Mouse (Mus musculus): ENCODE results near the gene Npepps.

Gene Npepps

GRCm38 (mm10) chr11:97185704-97186614 lies 94.5 kb downstream of the Npepps start:
- no peak for DNase-seq (ENCODE audit: low spot score)

GRCm38 (mm10) chr11:97184875-97185274 lies 95.6 kb downstream of the Npepps start:
- DNase-seq (ENCODE audit: low spot score) = no peak

- DNase-seq (ENCODE audit: low spot score) = no peak
These were observed 98.0 kb downstream of the Npepps start for GRCm38 (mm10) chr11:97182446-97182845.

DNA sequence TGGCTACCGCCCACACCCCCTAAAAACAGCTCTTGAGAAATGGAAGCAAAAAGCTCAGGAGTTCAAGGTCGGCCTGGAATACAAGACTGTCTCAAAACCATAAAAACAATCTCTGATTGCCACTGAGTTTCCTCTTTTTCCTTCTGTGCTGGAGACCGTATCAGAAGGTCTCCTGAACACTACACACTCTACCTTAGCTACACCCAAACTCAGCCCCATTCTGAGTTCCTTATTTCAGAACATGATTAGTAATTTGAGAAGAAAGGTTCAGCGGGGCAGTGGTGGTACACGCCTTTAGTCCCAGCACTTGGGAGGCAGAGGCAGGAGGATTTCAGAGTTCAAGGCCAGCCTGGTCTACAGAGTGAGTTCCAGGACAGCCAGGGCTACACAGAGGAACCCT lies 99.4 kb downstream of the Npepps start:
- DNase-seq (ENCODE audit: low spot score) = no peak

DNA sequence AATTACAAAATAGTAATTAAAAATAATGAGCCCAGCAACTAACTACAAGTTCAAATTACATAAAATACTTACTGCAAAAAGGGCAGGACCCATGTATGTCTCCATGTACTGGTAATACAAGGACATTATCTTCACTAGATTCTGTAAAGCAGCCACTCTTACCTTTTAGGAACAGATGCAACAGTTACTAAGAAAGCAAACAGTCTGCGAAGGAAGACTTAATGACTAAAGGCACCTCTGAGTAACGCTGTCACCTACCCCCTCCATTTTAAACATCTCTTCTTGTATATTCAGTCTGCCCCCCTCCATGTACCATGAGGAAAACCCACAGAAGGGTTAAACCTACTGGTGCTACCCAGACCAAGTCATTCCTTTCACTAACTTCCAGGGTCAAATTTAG lies 102.2 kb downstream of the Npepps start:
- DNase-seq (ENCODE audit: low spot score) = no peak

DNA sequence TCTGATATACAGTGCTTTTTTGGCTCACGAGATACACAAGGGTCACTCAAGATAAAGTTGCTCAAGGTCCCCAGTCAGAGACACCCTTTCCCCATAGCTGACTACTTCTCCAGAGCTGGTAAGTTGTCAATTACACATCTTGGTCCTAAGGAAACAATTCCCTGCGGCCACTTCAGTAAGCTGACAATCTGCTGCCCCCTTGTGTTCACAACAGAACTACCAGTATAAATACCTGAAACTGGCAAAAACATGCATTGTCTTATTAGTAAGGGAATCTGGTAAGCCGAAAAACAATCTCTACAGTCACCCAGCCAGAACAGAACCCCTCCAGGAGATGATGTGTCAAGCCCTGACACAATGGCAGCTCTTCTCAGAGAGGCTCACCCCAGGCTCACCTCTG lies 103.6 kb downstream of the Npepps start:
- no peak for DNase-seq (ENCODE audit: low spot score)

DNA sequence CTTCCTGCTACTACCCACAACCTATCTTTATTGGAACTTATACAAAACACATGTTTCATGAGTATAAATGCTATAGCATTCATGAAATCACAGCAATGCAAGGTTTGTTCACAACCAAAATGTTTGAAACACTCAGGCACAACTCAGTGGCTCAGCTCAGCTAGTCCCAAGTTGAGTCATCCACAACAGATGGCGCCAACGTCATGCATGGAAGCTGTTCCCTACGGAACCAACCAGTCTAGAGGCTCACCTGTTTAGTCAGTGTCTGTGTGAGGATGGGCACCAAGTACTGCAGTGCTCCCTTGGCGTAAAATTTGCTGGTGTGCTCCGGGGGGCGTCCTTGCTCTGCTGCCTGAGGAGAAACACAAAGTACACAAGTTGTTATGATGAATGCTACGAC lies 104.9 kb downstream of the Npepps start:
- no peak for DNase-seq (ENCODE audit: low spot score)

- no peak for DNase-seq (ENCODE audit: low spot score)
These were observed 120.1 kb downstream of the Npepps start for GRCm38 (mm10) chr11:97160341-97160740.

- no peak for DNase-seq (ENCODE audit: low spot score)
These were observed 123.4 kb downstream of the Npepps start for GRCm38 (mm10) chr11:97156999-97157398.

All from layer of hippocampus, adult 9-10 months (tissue).